Mouse (Mus musculus) kidney, postnatal 4 days (tissue): ENCODE data around the gene Hoxc6.

ENCODE experiments used
- DNase-seq, 2 experiments: peaks; one replicate each; pipeline ENCODE4 v3.0.0; 2021; ENCODE audit warnings: mixed read lengths in 2 of 2

The Hoxc6 gene

DNA sequence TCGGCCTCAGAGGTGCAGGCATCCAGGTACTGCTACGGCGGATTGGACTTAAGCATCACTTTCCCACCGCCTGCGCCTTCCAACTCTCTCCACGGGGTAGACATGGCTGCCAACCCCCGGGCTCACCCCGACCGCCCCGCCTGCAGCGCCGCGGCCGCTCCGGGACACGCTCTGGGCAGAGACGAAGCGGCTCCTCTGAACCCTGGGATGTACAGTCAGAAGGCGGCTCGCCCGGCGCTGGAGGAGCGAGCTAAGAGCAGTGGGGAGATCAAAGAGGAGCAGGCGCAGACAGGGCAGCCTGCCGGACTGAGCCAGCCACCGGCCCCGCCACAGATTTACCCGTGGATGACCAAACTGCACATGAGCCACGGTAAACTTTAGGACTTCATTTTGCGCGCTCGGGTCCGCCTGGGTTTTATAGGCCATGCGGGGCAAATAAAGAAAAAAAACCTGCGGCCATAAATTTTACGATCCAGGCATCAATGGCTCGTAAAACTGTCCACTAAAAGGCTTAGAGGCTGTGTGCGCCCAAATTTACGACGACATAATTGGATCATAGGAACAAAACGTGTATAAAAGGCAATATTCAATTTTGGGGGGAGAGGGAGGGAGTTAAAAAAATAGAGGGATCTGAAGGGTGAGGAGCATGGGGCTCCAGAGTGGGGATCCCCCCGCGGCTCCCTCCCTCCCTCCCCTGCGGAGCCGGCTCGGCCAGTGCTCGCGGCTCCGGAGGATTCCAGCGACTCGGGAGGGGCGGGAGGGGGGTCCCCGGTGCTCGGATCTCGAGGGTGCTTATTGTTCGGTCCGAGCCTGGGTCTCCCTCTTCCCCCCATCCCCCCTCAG lies 16.3 kb downstream of the Hoxc6 start:
- peak; percentile 77 to 86 for DNase-seq

DNA sequence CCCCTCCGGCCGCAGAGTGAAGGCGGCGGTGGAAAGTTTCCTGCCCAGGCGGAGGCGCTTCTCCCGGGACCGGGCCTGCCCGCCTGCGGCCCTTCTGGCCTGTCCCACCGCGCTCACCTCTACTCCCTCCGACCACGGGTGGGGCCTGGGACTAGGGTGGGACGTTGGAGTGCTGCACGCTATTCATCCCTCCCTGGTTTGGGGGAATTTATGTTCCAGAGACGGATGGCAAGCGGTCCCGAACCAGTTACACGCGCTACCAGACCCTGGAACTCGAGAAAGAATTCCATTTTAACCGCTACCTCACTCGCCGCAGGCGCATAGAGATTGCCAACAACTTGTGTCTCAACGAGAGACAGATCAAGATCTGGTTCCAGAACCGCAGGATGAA lies 16.9 kb downstream of the Hoxc6 start:
- peak; percentile 55 to 73 for DNase-seq

DNA sequence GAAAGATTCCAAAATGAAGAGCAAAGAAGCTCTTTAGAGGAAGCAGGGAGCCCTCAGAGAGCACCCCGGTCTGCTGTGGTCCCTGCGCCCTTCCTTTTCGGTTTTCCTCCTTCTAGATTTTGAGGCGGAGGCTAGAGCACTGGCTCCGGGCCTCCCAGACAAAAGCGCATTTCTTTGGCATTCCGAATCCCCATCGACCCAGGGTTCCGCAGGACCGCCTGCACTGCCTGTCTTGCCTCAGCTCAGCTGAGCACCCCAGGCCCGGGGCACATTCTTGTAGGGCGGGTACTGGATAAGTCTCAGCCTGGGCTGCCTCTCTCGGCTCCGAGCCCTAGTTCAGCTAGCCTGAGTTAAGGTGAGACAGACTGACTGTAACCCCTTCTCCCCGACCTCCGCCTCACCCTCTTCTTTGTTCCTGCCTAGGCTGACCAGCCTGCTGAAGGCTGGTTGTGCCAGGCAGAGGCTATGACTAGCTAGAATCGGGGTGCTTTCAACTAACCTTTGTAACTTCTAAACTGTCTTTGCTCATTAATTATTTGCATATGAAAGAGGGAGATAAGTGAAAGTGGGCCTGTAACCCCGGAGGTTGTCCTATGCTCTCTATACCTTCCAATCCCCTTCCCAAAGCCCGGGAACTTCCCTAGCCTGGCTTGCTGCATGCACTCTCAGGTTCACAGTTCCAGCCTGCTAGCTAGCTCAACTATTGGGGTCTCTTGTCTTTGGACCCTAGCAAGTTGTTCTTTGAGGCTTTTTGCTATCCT lies 17.5 kb downstream of the Hoxc6 start:
- peak; percentile 52 to 68 for DNase-seq

DNA sequence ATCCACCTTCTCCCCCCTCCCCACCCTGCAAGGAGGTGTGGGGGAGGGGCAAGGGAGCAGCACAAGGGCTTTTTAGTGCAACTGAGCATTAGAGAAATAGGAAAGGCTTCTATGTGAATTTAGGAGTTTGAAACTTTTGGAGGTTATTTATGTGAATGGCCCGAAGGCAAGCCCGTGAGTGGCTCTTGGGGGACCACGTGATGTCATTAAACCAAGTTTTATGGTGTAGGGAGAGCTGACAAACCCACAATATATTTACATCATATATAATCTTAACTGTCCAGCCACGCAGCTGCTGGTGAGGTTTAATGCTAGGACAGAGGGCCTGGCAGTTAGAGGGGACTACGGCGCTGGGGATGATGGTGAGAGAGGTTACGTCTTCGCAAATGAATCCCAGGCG lies 20.6 kb downstream of the Hoxc6 start, which contains the start of gene Hoxc4:
Hoxc4 (plus strand) TSS at position 299 of the 400 bp plus-strand sequence.
- peak; percentile 36 to 54 for DNase-seq

DNA sequence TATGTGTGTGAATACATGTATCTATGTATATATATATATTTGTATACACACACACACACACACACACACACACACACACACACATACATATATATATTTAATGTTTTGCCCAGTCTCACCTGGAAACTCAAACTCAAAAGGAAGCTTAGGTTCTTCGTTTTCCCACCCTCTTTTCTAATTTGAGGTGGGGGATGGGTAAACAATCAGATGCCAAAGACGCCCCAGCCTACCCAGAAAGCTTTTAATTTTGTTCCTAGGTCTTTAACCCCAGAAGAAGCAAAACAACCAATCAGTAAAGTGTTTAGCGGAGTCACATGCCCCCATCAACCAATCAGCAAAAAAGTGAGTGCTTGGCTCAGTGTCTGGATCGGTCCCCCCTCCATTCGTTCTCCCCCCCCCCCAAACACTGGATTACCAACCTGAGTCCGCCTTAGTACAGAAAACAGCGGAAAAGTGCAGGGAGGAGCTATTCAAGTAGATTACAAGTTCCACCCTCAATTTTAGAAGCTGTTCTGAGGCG lies 22.9 kb downstream of the Hoxc6 start:
- DNase-seq = no peak

DNA sequence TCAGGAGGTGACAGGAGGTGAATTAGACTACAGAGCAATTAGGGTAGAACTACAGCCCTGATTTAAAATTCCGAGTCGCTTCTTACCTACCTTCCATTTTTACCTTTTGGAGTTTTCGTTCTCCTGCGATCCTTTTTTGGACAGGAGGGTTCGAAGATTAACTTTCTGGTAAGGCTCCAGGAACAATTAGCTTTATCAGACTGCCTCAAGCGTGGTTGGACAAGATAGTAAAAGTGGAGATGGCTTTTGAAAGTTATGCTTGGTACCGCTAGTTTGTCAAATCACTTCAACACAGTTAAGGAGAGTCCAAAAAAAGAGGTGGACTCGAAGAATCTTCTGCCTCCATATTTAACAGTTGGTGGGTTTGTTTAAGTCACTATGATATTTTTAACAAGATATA lies 23.5 kb downstream of the Hoxc6 start:
- no peak for DNase-seq

DNA sequence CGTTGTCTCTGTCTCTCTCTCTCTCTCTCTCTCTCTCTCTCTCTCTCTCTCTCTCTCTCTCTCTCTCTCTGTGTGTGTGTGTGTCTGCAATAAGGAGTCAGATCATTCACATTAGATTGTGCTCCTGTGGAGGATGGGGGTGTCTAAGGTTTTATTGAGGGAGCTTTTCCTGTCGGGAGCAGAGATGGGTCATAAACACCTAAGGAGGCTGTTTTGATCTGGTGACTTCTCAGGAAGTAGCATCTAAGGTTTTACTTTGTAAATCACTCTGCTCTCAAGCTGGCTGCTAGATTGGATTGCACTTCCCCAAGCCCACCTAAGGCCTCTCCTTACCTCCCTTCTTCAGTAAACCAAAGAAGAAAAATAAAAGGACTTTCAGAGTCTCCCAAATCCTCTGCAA lies 26.1 kb downstream of the Hoxc6 start:
- DNase-seq = no peak

DNA sequence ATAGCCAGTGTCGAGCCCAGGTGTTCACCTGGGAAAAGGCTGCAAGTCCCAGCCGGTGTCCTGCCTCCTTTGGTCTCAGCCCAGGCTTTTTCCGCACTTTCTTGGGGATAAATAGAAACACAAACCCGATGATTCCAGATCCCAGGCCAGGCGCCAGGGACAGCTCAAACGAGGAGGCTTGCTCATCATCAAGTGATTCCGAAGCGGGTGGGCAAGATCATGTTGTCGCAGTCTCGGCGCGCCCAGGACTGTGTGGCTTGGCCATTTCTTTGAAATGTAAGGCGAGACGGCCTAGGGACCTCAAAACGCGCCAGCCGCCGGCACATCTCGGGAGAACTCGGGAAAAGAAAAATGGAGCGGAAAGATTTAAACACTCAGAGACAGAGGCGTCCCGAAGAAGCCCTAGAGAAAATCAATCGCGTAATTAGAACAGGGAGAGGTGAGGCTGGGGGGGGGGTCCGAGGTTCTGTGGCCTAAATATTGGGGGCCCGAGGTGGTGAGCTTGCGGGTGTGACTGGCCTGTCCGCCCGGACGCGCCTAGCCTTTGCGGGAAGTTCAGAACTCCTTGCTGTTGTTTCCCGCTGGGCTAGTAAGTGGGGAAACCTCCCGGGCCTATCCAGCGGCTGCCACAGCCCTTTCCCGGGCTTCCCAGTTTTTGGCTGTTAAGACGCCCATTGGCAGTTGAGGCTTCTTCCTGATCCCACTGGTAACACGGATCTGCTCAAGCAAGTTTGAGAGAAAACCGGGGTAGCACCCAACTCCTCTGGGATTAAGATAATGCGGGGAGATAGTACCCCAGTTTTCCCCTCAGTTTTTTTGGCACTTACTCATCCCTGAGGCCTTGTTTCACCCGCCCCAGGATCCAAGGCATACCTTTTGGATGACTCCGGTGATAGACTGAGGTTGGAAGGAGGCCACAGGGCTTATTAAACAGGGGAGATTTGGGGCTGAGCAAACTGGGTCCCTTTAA lies 29.5 kb downstream of the Hoxc6 start:
- peak; percentile 33 to 56 for DNase-seq

DNA sequence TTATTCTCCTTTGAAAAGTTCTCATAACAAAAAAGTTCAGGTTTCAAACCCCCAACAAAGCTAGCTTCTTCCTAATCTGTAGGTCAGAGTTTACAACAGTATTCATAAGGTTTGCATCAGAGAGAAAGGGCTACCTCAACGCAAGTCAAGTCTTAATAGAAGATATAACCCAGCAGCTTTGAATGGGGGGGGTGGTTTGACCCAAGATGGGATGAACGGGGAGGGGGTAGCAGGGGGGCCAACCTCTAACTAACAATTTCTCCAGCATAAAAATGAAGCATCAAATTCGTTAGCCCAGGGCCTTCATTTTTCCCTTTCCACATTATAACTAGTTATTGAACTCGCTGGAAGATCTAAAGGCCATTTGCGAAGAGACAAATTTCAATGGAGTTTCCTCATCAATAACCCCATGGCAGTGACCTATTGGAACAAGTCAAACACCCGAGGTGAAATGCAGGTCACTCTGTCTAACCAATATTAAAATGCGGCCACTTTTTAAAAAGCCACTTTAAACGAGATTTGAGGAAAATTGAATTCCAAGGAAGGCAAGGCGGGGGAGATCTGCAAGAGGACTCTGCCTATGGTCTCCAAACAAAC lies 31.0 kb downstream of the Hoxc6 start:
- DNase-seq = no peak

DNA sequence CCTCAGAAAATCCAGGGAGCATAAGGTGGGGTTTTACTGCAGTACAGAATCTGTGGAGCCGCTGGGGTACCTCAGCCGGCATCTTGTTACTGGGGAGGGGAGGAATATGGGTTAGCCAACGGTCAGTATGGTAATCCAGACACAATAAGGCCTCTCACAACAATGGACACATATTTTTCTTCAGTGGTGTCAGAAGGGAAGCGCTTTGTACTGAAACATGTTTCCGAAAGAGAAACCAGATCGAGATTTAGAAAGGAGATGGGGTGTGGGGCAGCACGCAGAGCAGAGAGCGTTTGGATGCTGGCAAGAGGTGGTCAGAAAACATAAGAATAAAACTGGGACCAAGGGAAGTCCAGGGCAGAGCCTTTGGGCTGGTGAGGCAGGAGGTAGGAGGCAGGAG lies 32.1 kb downstream of the Hoxc6 start:
- DNase-seq = no peak

DNA sequence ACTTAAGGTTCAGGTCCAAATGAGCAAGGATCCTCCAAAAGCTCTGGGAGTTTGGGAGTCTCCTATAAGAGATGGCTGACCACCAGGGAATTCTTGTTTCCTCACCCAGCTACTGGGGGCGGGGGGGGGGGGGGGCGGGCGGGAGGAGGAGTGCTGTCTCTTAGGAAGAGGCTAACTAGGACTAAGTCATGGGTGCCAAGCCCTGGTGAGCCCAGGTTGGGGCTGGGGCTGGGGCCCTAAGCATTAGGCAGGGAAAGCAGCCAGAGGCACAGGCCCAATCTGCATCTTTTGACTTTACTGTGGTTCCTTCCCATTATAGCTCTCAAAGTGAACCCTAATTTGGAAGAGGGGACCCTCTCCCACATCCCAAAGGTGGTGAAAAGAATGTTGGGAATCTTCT lies 34.1 kb downstream of the Hoxc6 start:
- peak in 1 of 2 experiments; percentile 21 for DNase-seq

DNA sequence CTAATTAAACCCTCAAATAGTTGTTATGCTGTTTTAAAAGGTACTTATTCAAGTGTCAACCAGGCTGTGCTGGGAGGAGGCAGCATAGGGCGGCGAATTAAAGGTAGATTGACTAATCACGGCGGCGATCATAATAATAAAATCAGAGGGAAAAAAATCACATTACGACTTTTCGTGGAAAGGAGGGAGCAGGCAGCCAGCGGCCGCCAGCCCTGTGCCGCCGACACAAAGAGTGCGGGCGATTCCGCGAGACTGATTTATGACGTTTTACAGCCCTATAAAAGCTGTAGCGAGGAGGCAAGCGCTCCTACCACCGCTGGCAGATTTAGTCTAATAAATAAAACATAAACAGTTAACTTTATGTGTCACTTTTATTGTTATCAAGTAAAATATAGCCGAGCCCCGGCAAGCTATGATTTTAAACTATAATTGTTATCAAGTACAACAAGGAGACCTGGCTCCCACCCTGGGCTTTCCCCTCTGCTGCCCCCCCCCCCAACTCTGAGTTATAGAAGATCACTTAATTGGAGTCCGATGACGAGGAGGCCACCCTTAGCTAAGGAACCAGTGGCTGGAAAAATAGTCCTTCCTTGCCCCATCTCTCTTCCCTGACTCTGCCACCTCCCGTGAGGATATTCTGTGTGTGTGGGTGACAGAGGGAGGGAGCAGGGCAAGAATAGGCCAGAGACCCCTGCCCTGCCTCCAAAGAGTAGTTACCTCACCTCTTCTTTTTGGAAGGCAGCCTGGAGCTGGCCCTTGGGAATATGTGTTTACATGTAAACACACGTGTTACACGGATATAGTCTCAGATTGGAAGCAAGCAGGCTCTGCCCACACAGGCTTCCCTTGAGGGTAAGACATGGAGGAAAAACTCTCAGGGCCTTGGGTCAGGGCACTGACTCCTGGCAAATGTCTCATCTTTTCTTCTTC lies 34.9 kb downstream of the Hoxc6 start:
- peak; percentile 62 to 70 for DNase-seq

DNA sequence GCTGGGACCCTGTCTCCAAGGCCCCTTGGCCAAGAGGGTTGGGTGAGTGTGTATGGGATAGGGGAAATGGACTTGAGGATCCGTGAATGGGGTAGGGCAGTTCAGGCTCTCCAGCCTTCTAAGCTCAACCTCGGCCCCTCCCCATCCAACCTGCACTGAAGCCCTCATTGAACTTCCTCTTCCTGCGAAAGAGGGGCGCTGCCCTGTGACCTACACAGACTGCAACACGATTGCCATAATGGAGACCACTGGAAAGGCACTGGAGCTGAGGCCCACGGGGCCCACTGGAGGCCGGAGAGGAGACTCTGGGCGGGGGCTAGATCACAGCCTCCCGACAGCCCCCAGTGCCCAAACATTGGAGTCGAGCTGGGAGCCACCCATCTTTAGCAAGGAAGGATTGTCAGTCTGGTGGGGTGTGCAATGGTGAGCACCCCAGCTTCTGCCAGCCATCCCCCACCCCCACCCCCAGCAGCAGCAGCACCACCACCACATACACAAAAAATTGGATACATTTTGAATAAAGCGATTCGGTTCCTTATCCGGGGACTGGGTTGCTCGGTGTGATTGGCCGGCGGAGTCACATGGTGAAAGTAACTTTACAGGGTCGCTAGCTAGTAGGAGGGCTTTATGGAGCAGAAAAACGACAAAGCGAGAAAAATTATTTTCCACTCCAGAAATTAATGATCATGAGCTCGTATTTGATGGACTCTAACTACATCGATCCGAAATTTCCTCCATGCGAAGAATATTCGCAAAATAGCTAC lies 36.2 kb downstream of the Hoxc6 start:
- DNase-seq = peak; percentile 63 to 76

DNA sequence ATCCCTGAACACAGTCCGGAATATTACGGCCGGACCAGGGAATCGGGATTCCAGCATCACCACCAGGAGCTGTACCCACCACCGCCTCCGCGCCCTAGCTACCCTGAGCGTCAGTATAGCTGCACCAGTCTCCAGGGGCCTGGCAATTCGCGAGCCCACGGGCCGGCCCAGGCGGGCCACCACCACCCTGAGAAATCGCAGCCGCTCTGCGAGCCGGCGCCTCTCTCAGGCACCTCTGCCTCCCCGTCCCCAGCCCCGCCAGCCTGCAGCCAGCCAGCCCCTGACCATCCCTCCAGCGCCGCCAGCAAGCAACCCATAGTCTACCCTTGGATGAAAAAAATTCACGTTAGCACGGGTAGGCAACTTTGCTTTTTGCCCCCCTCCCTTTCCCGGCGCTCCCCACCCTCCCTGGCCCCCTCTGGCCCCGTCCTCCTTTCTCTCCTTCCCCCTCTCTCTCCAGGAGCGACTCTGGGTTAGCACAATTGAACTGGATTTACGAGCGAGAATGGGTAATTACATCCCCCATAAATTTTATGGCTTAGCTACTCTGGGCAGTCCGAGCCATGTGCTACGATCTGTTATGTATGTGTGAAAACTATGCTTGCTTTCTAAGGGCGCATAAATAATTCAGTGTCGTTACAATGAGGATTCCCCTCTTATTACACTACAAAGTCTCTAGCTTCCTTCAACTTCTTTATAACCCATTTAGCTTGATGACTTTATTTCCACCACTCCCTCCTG lies 36.9 kb downstream of the Hoxc6 start:
- peak; percentile 60 to 73 for DNase-seq

DNA sequence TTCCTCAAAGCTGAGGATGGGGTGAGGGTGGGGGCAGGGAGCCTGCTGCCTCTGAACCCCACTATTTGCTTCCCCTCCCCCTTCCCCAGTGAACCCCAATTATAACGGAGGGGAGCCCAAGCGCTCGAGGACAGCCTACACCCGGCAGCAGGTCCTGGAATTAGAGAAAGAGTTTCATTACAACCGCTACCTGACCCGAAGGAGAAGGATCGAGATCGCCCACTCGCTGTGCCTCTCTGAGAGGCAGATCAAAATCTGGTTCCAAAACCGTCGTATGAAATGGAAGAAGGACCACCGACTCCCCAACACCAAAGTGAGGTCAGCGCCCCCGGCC lies 37.5 kb downstream of the Hoxc6 start:
- peak in 1 of 2 experiments; percentile 43 for DNase-seq

DNA sequence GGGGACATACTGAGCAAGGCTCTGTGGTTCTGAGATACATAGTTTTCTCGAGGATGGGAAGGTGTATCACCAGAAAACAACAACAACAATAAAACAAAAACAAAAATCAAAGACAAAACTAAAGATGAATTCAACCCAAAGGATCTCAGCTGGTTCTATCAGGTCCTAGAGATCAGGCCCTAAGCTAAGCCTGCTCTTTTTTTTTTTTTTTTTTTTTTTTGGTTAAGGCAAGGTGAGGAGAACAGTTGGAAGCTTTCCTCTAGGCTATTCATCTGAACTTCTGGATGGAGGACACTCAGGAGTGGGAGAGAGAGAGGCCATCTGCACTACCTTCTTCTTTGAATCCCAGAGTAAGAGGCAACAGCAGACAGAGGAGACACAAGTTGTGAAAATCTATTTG lies 39.5 kb downstream of the Hoxc6 start:
- no peak for DNase-seq

DNA sequence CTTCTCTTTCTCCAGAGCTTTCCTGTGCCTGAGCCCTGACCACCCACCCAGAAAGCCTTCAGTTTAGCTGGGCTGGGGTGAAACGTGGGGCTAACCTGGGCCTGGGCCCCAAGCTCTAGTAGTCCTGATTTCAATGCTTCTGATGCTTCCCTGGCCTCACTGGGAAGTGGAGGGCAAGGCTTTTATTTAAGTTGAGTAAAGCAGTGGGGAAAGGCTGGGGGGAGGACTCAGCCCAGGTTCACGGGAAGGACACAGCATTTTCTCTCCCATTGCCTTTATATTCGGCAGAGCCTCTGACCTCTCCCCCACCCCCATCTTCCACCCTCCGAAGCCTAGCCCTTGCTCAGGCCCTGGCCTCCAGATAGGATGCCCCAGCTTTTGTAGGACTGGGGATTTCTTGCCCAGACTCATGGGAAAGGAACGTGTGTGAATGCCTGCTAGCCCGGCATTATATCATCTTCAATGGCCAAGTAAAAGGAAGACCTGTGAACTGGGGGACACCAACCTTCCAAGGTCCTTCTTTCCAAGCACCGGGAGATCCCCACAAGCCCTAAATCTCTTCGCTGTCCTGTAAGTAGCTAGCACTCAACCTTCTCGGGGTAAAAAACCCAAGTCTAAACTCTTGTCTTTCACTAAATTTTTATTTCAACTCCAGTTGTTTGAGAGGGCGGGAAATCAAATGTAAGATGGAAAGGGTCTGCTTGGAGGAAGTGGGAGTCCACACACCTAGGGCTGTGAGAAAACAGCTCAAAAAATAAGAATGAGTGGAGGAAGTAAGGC lies 40.8 kb downstream of the Hoxc6 start:
- DNase-seq = no peak

DNA sequence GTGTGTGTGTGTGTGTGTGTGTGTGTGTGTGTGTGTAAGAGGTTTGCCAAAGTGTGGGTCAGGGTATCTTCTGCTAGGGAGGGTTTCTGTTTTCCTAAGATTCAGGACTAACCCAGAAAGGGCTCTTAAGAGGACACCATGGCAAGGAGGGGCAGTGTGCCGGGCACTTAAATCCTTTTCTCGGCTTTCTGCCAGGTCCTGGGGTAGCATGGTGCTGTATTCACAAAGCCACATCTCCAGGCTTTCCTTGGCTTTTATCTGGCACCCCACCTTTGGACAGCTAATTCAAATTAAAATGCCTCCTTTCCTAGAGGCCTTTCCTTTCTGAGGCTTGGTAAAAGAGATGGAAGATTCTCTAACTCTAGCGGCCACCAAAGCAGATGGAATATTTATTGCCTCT lies 41.6 kb downstream of the Hoxc6 start:
- no peak for DNase-seq

DNA sequence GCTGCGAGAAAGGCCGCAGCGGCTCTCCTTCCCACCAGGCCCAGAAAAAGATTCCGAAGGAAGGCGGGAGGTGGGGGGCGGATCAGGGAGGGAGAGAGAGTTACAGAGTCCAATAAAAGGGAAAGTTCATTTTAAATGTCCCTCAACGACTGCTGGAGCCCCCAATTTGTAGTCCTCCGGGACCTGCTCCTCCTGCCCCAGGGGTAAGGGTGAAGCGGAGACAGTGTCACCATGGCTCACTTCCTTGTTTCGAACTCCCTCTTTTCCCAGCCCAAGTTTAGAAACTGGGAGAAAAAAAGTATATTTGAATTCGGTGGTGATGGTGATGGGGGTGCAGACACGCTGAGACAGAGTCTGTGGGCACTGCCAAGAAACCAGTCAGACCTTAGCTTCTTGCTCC lies 42.5 kb downstream of the Hoxc6 start:
- DNase-seq = peak in 1 of 2 experiments; percentile 60
